Mouse (Mus musculus) heart, adult 2 months (tissue): ENCODE measurements around the gene Nfkb2. TPM values are rescaled to one million over a fixed set of nuclear protein-coding genes. Genes with fewer than 3 reads are reported as not detected.
A peak's percentile ranks its signal among the peaks of the same experiment; 100 is the strongest.

Source experiments
- DNase-seq, 2 experiments: peaks; one replicate each; pipeline ENCODE4 v3.0.0; 2021
- H3K27ac ChIP-seq: fragments of 200-600 bp; 2 replicates; pipeline ENCODE4 v1.8.1; 2022
- H3K27me3 ChIP-seq: fragments of 200-500 bp; 2 replicates; pipeline ENCODE4 v1.6.1; 2012; ENCODE audit warnings: mild to moderate bottlenecking, low read length, inconsistent platforms, mixed read lengths; ENCODE audit not compliant: control insufficient read depth, insufficient read depth
- H3K36me3 ChIP-seq: fragments of 200-500 bp; 2 replicates; pipeline ENCODE4 v1.6.1; 2012; ENCODE audit warnings: low read length, inconsistent platforms; ENCODE audit not compliant: control insufficient read depth, insufficient read depth
- H3K4me1 ChIP-seq: fragments of 200-500 bp; 2 replicates; pipeline ENCODE4 v1.6.1; 2011; ENCODE audit warnings: low read length; ENCODE audit not compliant: control insufficient read depth, insufficient read depth
- H3K4me3 ChIP-seq: fragments of 200-600 bp; 2 replicates; pipeline ENCODE4 v1.8.1; 2022
- H3K79me2 ChIP-seq: fragments of 200-500 bp; replicated peaks from 2 replicates; pipeline ENCODE4 v1.6.1; 2012; ENCODE audit warnings: mild to moderate bottlenecking, inconsistent platforms, low read length, moderate library complexity, mixed read lengths; ENCODE audit not compliant: control insufficient read depth, insufficient read depth
- H3K9ac ChIP-seq: fragments of 200-500 bp; 2 replicates; pipeline ENCODE4 v1.6.1; 2012; ENCODE audit warnings: low read depth, mild to moderate bottlenecking, control low read depth, inconsistent platforms, low read length, mixed read lengths
- CTCF ChIP-seq: fragments of 200-600 bp; IDR thresholded peaks from 2 replicates; pipeline ENCODE4 v1.8.1; 2022; ENCODE audit warnings: antibody characterized with exemption, mild to moderate bottlenecking, moderate library complexity
- EP300 ChIP-seq: fragments of 200-500 bp; IDR thresholded peaks from 2 replicates; pipeline ENCODE4 v1.6.1; 2011; ENCODE audit warnings: low read depth, low read length, control low read depth; ENCODE audit not compliant: insufficient read depth
- POLR2A ChIP-seq: fragments of 200-500 bp; IDR thresholded peaks from 2 replicates; pipeline ENCODE4 v1.6.1; 2011; ENCODE audit warnings: mild to moderate bottlenecking, low read depth, low read length, control low read depth; ENCODE audit not compliant: insufficient read depth
- WGBS: fragments of 180-500 bp; shearing (Covaris S2); methylation state at CpG from one replicate; pipeline ENCODE4 v1.1.7; 2018; 5-methylcytosine and 5-hydroxymethylcytosine counted together
- intact Hi-C: fragments of 180-260 bp; cut with DNase I; formaldehyde crosslinking; loops from one replicate; pipeline ENCODE4 v1.15.1; 2025
- polyA plus RNA-seq: library from polyadenylated mRNA; depleted of rRNA; stranded (reverse); fragments of >200 nt; gene quantifications from 2 replicates; pipeline ENCODE4 v1.2.3, GENCODE M21; 2012
- total RNA-seq, 2 experiments: library from RNA; stranded (reverse); gene quantifications; 2 replicates each; pipeline ENCODE4 v1.2.3; 2021

The Nfkb2 gene
- total and polyA plus RNA-seq, 3 experiments: 18.3 to 22.1 (median 20.4) TPM

- no peak overlapping the region for H3K4me3 ChIP-seq
- intact Hi-C loops: loop anchor here (10.0 kb wide), 1 partner anchor 138 kb away; no protein-coding TSS in a partner anchor
- peak in 1 of 2 experiments; percentile 14 for DNase-seq
- no peaks in the 10 kb centered on the region for H3K27me3 ChIP-seq
- no peaks in the 10 kb centered on the region for H3K36me3 ChIP-seq
- 94% methylated on average over 9 of the region's 9 CpGs for WGBS
- H3K9ac ChIP-seq: no peak overlapping the region
- TF ChIP-seq EP300: no peak
- no peak for TF ChIP-seq POLR2A
- no peak for TF ChIP-seq CTCF
- H3K4me1 ChIP-seq: no peaks in the 10 kb centered on the region; the same call in 1 of the 2 replicates
- H3K27ac ChIP-seq: no peak overlapping the region
- H3K79me2 ChIP-seq: no peaks in the 10 kb centered on the region
Observed at GRCm38 (mm10) chr19:46306751-46307289, 2.7 kb downstream of the Nfkb2 start.

GRCm38 (mm10) chr19:46307781-46308180, 3.7 kb downstream of the Nfkb2 start:
- H3K79me2 ChIP-seq: no peaks in the 10 kb centered on the region
- no peak overlapping the region for H3K9ac ChIP-seq
- WGBS: 89% methylated on average over 16 of the region's 16 CpGs
- no peak overlapping the region for H3K27ac ChIP-seq
- peak in 1 of 2 experiments; percentile 19 for DNase-seq
- no peak overlapping the region for H3K4me3 ChIP-seq
- no peaks in the 10 kb centered on the region for H3K36me3 ChIP-seq
- no peaks in the 10 kb centered on the region; the same call in 1 of the 2 replicates for H3K4me1 ChIP-seq
- intact Hi-C loops: loop anchor here (2.0 to 10.0 kb wide), 2 partner anchors 137 to 173 kb away; no protein-coding TSS in a partner anchor
- TF ChIP-seq CTCF (no peak), EP300 (no peak), POLR2A (no peak)
- H3K27me3 ChIP-seq: no peaks in the 10 kb centered on the region

GRCm38 (mm10) chr19:46308303-46308702, 4.2 kb downstream of the Nfkb2 start:
- Histone ChIP-seq H3K4me1 (no peaks in the 10 kb centered on the region; the same call in 1 of the 2 replicates), H3K36me3 (no peaks in the 10 kb centered on the region), H3K79me2 (no peaks in the 10 kb centered on the region), H3K4me3 (no peak overlapping the region), H3K27me3 (no peaks in the 10 kb centered on the region), H3K27ac (no peak overlapping the region), H3K9ac (no peak overlapping the region)
- 86% methylated on average over 16 of the region's 16 CpGs for WGBS
- TF ChIP-seq EP300: no peak
- peak in 1 of 2 experiments; percentile 20 for DNase-seq
- intact Hi-C loops: loop anchor here (2.0 to 10.0 kb wide), 2 partner anchors 136 to 174 kb away; no protein-coding TSS in a partner anchor

GRCm38 (mm10) chr19:46308706-46309435, 4.8 kb downstream of the Nfkb2 start:
- Histone ChIP-seq H3K27me3 (no peaks in the 10 kb centered on the region), H3K79me2 (no peaks in the 10 kb centered on the region), H3K27ac (no peak overlapping the region), H3K36me3 (no peaks in the 10 kb centered on the region), H3K9ac (peak overlapping the region; percentile 53), H3K4me1 (no peaks in the 10 kb centered on the region; the same call in 1 of the 2 replicates), H3K4me3 (peak overlapping the region; percentile 26; the same call in 1 of the 2 replicates)
- 8% methylated on average over 47 of the region's 47 CpGs for WGBS
- peak; percentile 85 to 88 for DNase-seq
- intact Hi-C loops: loop anchor here (2.0 to 10.0 kb wide), 2 partner anchors 136 to 174 kb away; no protein-coding TSS in a partner anchor
- TF ChIP-seq POLR2A (no peak), CTCF (peak; percentile 96), EP300 (0 out of 2 replicates have a peak, but pooled peaks have one; percentile 65)

GRCm38 (mm10) chr19:46309651-46310305, 5.7 kb downstream of the Nfkb2 start:
- Histone ChIP-seq H3K4me3 (no peak overlapping the region), H3K27ac (no peak overlapping the region), H3K9ac (no peak overlapping the region), H3K36me3 (no peaks in the 10 kb centered on the region), H3K79me2 (no peaks in the 10 kb centered on the region), H3K27me3 (no peaks in the 10 kb centered on the region), H3K4me1 (no peaks in the 10 kb centered on the region)
- 86% methylated on average over 21 of the region's 21 CpGs for WGBS
- intact Hi-C loops: loop anchor here (2.0 to 10.0 kb wide), 2 partner anchors 135 to 175 kb away; no protein-coding TSS in a partner anchor
- peak in 1 of 2 experiments; percentile 21 for DNase-seq
- TF ChIP-seq EP300 (no peak), CTCF (no peak), POLR2A (no peak)
